Mouse (Mus musculus): ENCODE data around the gene Cd9.

DNA sequence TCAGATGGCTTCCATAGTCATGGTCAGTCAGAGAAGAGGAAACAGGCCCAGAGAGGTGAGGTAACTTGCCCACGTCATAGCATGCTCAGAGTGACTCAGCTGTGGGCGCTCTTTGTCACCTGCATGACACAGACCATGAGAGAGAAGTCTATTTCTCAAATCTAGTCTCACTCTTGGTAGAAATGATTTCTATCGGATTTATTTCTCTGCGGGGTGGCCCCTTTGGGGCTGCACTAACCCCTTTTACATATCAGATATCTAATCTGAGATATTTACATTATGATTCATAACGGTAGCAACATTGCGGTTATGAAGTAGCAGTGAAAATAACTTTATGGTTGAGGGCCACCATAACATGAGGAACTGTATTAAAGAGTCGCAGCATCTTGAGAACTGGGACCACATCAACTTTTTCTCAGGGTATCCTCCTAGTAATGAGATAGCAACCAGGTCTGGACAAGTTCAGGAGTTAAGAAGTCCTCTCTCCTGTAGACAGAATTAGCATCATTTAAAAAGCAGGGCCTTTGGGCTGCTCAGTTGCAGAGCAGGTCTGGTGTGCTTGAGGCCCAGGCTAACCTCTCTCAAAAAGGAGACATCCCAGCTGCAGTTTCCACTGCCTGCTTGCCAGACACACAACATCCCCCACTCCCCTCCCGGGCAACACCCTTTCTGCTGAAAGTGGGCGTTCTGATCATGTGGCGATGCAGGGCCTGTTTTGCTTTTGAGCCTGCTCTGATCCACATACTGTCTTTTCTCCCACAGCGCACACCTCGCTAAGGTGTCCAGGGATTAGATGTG is 10.9 kb downstream of the Cd9 start:
- TF ChIP-seq POLR2A (IDR thresholded peaks at IDR 0.05; ENCODE audit: insufficient read depth, low read depth, low read length) (no peak), CTCF (IDR thresholded peaks at IDR 0.05) (no peak), EP300 (IDR thresholded peaks at IDR 0.05; ENCODE audit: insufficient read depth, low read depth, low read length) (no peak)
